Mouse (Mus musculus) cerebellum, adult 9-10 months (tissue): ENCODE data around the gene Fcrlb.

Experiments used
- DNase-seq: peaks from one replicate; pipeline ENCODE4 v3.0.0; 2022

Gene Fcrlb

DNA sequence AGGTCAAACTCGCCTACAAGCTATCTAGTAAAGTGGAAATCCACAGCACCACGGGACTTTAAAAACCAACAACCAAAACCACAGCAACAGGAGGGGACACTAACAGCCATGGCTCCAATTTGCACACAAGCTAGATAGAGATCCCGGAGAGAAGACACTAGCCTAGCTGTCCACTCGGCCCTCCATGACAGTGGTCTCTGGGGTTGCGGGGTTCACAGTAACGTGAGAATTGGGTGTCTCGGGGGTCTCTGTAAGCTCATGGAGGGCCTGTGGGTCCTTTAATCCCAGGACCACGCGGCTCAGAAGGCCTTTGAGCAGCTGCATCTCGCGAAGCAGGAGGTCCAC is 5.7 kb downstream of the Fcrlb start:
- peak; percentile 38 for DNase-seq

DNA sequence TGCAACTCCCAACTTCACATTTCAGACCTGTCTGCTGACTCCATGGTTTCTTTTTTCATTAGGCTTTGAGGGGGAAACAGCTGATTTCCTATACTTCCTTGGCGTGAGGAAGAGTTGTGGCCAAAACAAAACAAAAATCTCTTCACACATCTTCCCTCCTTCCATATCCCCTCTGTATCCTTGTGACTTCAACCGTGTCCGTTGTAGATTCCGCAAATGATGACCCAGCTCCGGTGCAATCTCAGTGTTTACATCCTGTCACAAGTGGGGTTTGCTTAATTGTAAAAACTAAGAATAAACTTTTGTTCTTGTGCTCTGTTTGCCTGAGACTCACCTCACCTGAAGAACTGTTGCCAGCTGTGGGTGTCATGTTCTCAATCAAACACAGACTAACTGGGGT is 9.3 kb downstream of the Fcrlb start:
- no peak for DNase-seq

DNA sequence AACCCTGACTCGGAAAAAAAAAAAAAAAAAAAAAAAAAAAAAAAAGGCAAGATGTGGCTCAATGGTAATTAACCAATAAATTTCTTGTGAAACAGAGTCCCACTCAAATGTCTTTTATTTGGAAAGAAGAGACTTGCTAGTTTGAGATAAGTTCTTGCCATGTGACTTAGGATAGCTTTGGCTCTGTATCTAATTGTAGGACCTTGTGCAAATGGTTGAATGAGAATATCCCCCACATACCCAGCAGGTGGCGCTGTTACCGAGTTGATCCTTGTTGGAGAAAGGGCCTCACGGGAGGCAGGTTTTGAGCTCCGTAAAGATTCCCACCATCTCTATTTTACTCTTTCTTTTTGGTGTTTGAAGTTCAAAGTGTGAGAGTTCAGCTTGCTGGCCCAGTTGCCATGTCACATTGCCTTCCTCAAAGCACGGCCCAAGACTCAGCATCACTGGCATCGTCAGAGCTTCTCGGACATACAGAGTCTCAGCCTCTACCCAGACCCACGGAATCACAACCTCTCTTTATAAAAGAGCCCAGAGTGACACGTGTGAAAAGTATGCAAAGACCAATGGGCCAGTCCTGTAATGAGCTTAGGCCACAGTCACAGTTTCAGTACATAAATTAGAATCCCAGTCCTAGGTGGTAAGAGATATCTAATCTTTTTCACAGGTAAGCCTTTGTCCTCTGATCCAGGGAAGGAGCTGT is 11.1 kb downstream of the Fcrlb start:
- peak; percentile 86 for DNase-seq

DNA sequence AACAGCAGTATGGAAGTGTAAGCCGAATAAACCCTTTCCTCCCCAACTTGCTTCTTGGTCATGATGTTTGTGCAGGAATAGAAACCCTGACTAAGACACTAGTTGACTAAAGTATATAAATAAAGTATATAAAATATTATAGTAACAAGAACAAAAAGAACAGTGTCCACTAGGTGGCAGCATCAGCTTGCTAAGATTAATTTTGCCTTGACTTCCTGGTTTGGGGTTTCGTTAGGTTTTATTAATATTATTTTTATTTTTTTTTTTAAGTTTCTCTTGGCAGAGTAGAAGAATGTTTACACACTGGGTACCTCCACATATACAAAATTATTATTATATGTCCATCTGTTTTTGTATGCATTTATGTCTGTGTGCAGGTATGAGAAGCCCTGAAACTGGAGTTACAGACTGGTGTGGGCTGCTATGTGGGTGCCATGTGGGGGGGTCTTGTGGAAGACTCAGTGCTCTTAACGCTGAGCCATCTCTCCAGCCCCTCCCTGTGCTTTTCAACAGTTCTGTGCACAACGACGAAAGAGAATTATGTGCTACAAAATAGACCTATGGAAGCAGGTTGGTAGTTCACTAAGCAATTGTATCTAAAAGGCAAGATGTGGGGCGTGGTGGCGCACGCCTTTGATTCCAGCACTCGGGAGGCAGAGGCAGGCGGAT is 11.8 kb downstream of the Fcrlb start:
- DNase-seq = peak; percentile 75

DNA sequence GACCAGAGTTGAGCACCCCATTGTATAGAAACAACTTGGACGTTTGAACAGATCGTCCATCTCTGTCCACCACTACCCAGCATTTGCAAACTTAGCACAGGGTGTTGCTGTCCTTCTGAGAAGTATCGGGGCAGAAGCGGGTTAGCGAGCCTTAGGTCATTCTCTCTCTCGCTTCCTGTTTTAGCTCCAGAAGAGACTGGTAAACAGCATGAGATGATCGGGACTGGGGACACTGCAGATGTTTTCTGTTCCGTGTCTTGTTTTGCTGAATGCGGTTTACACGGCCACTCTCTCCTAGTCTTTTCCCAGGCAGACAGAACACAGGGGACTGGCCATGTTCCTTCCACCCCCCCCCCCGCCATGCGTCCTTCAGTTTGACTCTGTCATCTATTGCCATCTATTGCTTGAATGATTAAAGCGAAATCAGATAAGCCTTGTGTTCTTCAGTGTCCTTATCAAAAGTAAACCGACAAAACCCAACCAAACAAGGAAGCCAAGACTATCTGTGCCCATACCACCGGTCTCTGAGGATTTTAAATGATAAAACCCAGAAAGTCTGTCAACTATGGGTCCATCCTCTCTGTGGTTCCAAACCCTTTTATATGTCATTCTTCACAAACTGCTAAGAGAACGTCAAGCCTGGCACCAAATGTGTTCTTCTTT is 14.2 kb downstream of the Fcrlb start:
- no peak for DNase-seq

DNA sequence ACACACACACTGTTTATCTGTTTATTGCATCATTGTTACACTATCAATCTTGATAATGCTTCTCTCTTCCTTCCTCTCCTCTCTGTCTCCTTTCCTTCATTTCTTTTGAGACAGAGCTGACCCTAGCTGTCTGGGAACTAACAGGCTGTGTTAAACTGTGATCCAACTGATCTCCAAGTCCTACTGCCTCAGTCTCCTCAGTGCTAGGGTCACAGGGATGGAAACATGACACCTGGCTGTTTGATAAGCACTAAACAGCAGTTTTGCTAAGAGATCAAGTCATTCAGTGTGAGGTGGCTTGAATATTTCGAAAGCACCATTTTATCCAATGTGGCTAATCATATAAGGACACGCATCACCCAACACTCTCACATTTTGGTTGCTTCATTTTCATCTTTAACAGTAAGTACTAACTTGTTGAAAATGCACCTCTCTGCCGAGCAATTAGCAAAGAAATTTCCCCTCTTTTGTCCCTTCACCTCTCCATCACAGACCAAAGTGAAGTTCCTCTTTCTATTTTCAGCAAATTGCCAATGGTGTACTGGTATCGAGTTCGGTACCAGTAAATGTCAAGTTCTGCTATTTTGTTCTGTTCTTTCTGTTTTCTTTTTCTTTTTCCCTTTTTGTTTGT is 16.0 kb downstream of the Fcrlb start:
- no peak for DNase-seq

DNA sequence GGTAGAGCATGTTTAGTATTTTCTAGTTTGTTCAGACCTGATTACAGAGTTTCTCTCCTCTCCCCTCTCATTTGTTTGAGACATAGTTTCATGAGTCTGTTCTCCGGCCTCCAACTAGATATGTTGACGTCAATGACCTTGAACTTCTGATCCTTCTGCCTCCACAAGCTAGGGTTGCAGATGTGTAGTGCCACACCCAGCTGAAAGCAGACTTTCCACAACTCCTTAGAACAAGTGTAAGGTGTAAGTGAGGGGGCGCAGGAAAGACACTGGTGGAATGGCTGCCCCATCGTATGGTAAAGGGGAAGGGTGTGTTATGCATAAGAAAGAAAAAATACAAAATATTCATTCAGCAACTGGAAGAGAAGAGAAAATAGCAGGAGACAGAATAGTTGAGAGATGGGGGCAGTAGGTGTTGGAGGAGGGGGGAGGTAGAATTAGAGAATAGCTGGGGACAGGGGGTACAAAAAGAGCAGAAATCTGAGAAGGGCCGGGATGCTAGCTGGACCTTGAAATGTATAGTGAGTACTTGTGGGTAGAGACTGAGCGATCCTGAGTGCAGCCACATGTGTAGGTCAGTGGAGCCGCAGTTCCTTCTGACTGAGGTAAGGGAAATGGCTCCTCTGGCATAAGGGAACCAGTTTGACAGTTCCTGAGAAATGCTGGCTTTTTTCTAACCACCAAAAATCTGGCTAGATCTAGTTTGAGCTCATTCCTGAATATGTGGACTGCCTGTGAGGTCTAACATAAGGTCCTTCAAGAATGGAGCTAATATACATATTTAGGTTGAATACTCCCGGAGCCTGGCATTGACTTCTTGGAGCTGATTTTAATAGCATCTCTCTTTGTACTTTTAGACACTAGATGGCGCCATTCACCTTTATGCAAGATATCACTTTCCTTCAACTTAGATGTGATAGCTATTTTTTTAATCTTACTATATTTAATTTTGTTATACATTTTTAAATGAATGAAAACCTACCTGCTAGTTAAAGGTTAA is 17.8 kb downstream of the Fcrlb start:
- peak; percentile 67 for DNase-seq

DNA sequence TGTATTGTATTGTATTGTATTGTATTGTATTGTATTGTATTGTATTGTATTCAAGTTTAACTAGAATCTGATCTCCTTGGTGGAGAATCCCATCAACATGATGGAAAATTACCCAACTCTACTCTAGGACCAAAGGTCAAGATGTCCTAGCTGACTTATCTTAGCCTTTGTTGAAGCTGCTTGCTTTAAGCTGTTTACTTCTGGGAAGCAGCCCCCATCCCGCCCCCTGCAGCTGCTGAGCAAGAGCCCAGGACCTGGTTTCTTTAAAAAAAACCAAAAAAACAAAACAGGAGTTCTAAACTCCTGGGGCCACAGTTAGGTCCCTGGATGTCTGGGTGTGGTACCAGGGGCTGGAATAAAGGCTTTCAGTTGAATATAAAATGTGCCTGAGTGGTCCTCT is 20.5 kb downstream of the Fcrlb start:
- DNase-seq = no peak

DNA sequence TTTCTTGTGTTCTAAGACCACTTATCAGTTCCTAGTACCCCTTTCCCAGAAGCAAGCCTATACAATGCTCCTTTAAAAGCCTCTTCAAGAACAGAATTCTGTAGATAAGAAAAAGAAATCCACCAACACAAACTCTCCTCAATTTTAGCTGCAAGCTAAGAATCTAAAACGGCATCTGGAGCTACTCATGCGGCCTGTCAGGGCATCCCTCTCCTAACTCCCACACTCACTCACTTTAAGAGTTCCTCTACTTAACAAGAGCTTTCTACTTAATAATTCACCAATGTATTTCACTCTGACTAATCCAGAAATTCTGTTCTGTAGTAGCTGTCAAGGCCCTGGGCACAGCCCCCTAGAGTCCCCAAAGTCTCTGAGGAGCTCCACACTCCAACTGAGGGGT is 21.1 kb downstream of the Fcrlb start:
- no peak for DNase-seq

DNA sequence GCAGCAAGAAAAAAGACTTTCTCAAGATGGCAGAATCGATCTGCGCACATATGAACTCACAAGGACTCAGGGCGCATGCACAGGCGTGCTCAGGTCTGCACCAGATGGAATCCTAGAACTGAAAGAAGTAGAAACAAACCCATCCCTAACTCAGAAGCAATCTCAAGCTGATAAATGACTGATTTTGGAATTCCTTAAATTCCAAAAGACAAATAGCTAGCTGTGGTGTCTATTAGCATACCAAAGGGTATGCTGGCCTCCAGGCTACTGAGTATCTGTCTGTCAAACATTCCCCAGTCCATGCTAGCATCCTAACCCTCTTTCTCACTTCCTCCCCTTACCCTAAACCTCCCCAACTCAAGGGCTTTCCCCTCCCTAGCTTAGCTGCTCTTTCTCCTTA is 23.4 kb downstream of the Fcrlb start:
- no peak for DNase-seq

DNA sequence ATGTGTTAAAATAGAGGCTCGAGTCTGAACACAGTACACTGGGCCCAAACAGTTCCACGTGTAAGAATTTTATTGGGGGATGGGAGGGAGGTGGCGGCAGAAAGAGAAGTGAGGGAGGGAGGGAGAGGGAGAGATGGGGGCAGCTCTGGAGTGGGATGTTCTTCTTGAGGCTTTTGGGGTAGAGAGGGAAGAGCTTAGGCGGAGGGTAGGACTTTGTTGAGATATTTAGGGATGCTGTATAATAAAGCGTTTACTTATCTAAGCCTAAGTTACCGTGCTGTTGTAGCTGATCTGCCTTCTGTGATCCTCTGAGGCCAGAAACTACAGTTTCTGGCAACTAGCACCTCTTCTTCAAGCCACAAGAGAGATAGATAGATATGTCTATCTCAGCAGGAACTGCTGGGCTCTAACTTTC is 26.7 kb downstream of the Fcrlb start:
- DNase-seq = no peak

DNA sequence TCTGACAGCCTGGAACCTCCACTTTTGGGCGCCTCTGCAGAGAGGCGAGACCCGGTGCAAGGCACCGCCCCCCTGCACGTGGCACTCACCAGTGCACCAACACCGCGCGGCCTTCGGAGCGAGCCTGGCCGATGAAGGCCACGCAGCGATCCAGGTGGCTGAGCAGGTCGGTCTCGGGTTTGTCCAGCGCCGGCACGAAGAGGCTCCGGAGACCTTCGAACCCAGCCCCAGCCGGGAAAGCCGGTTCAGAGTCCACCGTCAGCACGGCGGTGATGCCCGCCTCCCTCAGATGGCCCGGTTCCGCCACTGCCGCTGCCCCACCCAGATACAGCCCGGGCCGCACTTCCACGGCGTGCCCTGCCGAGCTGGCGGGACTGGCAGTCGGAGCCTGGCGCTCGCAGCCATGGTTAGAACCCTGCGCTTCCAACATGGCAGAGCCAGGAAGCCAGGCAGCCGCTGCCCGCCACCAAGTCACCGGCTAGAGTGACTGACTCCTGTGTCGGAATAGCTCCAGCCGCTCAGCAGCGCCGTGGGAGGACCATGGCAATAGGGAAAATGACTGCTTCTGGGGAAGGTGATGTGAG is 27.7 kb downstream of the Fcrlb start, which contains the start of the genes Gm26620 and Dusp12:
TSS of gene Gm26620 (plus strand) at position 88 of the 584 bp plus-strand sequence.
TSS of gene Dusp12 (minus strand) at position 563 of the 584 bp plus-strand sequence.
- DNase-seq = peak; percentile 89

DNA sequence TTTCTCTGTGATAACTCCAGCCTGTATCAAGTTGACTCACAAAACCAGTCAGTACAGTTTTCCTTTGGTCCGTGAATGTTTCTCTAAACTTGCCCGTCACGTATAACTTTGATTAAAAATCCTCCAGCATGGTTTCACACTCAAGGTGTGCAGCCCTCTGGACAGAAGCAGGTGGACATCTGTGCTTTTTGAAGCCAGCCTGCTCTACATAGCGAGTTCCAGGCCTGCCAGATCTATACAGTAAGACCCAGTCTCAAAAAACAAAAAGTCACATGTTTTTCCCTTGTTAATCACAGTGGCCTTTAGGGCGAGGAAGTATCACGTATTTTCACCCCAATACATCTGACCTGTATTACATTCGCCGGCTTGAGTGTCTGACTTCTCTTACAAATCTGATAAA is 28.4 kb downstream of the Fcrlb start:
- DNase-seq = no peak

DNA sequence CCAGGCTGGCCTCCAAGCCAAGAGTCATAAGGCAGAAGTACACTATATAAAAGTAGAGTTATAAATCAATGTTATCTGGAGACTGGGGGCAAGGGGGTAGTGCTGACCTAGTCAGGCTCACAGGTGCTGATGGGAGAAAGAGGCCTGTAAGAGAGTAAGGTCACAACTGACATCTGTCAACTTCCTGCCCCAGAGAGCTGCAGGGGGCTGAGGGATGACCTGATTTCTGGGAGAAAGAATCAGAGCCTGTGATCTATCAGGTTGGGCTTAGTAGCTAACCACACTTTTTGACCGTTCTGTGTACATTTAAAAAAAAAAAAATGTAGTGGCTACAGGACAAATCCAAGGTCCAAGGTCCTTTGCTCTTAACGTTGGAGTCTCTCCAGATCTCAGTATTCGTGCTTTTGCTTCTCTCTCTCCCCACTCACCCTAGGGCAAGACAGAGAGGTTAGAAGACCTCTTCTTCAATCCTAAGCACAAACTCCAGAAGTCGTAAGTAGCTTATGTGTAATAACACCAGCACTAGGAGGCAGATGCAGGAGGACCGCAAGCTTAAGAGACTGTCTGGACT is 29.7 kb downstream of the Fcrlb start:
- DNase-seq = no peak

DNA sequence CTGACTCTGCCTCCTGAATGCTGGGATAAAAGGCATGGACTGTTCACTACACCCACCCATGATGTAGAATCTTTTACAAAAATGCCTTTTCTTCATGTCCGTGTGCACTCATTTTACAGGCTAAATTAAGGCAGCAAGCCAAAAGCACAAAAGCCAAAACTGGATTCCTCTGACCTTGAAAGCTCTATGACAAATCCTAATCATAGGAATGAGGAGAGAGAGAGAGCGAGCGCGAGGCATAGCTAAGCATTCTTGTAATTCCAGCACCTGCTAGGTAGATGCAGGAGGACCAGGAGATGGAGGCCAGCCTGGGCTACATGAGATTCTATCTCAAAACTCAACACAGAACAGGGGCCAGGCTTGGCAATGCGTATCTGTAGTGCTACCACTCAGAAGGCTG is 35.8 kb downstream of the Fcrlb start:
- no peak for DNase-seq

DNA sequence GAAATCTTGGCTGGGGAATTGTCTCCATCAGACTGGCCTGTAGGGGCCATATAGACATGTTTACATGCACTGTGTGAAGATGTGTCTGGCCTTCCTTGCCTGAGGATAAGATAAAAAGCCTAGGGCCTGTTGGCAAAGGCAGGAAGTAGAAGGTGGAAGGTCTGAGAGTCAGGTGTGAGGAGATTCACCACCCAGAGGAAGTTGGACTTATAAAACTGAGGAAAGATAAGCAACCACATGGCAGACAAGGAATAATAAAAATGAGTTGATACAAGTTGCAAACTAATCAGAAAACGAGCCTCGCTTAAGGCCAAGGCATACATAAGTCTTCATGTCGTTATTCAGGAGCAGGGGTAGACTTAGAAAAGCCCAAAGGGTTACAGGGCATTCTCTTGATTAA is 37.1 kb downstream of the Fcrlb start:
- no peak for DNase-seq

DNA sequence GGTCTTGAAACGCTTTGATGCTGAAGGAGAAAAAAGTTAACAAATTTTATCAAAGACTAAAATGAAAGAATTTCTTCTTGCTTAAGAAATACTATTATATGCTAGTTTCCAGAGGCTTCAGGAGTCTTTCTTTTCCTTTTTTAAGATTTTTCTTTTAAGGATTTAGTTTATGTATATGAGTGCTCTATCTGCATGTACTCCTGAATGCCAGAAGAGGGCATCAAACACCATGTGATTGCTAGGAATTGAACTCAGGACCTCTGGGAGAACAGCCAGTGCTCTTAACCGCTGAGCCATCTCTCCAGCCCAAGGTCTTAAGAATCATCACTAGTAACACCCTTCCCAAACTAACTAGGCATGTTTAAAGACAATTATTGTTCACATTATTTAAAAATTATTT is 40.8 kb downstream of the Fcrlb start:
- no peak for DNase-seq

DNA sequence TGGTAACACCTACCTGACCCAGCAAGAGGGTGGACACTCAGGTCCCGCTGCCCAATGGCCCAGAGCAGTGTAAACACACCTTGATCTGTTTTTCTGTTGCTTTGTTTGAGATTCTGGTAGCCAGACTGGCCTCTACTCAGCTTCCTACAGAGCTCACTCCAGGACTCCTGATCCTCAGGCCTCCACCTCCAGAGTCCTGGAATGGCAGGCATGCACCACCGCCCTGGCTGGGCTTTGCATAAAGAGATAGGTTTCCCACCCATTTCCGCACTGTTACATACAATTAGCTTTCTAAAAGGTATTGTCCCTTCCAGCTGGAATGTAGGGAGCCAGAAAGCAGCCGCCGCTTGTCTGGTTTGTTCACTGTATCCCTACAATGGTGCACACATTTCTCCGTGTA is 41.3 kb downstream of the Fcrlb start:
- DNase-seq = no peak

DNA sequence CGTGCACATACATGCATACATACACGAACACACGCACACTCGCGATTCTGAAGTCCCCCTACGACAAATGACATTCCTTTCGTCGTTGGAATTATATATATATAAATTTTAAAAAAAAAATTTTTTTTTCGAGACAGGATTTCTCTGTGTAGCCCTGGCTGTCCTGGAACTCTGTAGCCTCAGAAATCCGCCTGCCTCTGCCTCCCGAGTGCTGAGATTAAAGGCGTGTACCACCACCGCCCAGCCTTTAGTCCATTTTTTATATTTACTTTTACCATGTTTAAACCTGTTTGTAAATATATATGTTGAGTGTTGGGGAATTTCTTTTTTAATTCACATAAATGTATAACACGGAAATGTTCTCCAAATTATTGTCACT is 43.8 kb downstream of the Fcrlb start:
- DNase-seq = no peak

DNA sequence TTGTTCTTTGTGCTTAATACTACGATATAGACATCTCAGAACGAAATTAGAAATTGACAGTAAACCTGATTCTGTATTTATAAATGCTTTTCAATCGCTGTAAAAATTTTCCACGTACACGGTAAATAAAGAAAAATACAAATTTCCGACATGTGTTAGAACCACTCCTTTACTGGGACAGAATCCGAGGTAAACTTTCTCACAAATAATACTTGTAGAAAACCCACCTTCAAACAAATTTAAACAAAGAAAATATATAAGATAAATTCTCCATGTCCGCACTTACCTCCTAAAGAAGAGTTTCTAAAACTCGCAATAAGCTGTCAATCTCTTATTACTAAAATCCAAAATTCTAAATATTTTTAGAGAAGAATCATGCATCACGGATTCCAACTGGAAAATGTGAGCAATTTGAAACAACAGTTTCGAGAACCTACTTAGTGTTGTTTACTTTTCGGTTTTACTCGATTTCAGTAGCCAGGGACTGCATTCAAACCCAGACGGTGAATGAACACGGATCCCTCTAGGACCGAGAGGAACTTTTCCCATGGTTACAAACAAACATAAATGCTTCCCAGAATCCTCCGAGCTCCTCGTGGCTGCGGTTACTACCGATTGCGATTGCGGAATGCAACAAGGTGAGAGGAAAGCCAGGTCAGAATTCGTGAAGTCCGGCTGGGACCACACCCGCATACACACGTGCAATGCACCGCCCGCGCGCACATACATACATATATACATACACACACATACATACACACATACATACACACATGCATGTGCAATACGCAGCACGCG is 44.4 kb downstream of the Fcrlb start:
- peak; percentile 87 for DNase-seq

DNA sequence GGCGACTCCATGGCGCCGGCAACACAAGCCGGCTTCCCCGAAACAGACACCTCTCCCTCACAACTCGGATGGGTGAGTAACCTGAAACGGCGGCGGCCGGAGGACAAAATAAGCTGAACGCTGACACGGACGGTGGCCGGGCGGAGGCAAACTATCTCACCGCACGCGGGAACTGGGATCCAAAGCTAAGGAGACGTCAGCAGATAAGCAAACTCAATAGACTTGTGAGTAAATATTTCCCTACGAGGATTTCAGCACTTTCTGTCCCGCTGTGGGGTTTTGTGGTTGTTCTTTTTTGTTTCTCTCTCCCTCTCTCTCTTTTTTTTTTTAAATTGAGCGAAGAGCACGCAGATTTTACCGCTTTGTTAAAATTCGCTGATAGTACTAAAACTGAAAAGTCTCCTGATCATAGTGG is 45.0 kb downstream of the Fcrlb start, which contains the start of gene Atf6:
TSS of gene Atf6 (minus strand) at position 81 of the 415 bp plus-strand sequence.
- DNase-seq = peak; percentile 96
